Mouse (Mus musculus) frontal cortex, postnatal 25 days (tissue): Measurements from ENCODE around the gene Slc9c1.
"Not testable (repeated sequence)": the region's sequence is repeated elsewhere in the genome, so short reads cannot be mapped to it uniquely, and the experiment has no call there.

Experiments used
- DNase-seq, 2 experiments: peaks; one replicate each; pipeline ENCODE4 v3.0.0; 2022; ENCODE audit warnings: low spot score in 2 of 2

The Slc9c1 gene

DNA sequence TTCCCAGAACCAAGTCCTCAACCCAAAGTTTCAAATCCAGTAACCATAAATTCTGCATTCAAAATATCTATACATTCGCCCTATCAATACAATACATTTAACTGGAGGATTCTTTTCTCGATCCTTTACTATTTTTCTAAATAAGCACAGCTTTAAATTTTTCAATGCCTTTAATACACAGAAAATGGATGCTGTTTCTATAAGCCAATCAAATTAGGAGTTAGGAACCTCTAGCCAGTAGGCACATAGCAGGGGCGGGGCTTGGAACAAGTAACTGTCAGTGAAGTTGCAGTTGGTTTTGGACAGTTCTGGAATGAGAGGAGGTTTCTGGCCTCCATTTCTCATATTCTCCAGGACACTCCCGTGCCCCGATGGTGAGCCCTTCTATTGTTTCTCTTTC lies at the start of gene Slc9c1:
TSS of gene Slc9c1 (plus strand) at position 301 of the 400 bp plus-strand sequence.
- DNase-seq: no peak

DNA sequence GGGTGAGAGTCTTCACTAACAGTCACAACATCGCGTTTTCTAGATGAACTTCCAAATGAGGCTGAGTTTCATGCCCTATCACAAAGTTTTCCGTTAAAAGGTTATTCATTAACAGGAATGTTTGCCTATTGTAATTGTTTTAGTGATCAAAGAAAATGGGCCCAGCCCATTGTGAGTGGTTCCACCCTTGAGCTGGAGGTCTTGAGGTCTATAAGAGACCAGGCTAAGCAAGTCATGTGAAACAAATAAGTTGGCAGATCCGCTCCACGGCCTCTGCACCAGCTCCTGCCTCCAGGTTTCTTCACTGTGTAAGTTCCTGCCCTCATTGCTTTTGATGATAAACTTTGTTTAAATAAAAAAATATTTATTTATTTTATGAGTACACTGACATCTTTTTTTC lies 42.2 kb upstream of the Slc9c1 start, which contains the start of gene Gm609:
TSS of gene Gm609 (minus strand) at position 43 of the 400 bp plus-strand sequence.
- DNase-seq: no peak

DNA sequence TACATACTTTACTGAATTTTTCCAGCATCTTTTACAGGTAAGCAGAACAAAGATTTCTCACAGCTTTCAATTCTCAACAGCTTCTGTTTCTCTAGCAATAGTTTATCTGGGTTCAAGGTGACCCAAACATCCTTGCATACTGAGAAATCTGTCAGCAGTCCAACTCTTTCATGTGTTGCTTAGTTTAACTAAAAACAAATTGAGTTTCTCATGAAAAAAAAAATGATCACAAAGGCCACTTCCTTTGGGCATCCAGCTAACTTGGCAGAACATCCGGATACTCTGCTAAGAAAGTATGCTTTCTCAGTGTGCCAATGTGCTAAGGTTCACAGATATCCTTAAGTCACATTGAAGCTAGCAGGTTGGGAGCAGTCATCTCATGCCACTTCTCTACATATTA lies 39.8 kb upstream of the Slc9c1 start:
- no peak for DNase-seq

DNA sequence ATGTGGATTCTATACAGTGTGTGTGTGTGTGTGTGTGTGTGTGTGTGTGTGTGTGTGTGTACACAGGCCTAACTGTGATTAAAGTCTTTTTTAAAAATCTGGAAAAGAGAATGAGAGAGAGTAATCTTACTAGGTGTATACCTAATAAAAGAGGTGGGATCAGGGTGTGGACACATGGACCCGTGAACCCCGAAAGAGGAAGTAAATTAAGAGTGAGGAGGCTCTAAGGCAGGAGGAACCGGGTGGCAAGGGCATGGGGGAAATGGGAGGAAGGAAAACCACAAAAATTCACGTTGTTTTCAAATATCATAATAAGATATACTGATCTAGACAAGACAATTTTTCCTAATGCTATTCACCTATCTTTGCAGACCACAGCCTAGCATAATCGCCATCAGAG lies 9.6 kb upstream of the Slc9c1 start:
- DNase-seq: no peak

DNA sequence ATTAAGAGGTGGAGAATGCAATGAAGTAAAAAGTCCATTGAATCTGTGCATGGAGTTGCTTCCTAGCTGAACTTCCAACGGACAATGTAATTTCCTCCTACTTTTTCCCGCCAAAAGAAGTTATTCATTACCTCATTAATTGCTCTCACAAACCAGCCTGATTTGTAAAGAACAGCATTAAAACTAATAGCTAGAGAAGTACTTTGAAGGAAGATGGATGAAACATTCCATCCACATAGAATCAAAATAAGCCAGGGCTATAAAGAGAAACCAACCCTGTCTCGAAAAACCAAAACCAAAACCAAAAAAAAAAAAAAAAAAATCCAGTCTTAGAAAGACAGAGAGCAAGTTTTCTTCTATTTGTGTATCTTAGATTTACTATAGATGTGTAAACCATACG lies 3.2 kb upstream of the Slc9c1 start, which contains the start of gene Gm17783:
TSS of gene Gm17783 (minus strand) at position 101 of the 400 bp plus-strand sequence.
- no peak for DNase-seq

DNA sequence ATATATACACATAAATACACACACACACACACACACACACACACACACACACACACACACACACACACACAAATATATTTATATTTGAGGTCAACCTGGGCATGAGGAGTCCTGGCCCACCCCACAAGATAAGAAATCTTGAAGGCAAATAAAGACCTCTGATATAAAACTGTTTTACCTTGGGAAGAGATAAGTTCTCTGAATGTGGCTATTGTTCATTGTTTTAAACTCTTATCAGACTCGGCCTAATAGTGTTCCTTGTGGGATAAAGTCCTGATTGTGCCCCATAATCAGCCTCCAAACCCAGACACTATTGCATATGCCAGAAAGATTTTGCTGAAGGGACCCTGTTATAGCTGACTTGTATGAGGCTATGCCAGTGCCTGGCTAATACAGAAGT lies 3.2 kb downstream of the Slc9c1 start:
- DNase-seq: not testable (repeated sequence)

DNA sequence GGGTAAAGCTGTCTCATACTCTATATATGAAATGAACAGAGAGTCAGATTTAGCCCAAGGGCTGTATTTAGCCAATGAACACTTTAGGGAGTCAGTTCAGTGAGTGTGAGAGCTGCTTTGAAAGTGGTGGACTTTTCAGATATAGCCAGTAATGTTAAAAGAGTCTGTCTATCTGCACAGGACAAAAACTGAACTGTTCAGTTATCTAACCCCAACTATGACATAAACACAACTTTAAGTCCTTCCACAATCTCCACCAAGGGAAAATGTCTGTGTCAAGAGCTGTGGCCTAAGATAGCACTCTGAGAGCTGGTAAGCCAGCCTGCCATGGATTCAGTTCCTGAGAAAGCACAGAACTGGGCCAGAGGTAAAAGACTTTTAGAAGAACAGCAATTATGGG lies 7.0 kb downstream of the Slc9c1 start:
- DNase-seq: no peak

DNA sequence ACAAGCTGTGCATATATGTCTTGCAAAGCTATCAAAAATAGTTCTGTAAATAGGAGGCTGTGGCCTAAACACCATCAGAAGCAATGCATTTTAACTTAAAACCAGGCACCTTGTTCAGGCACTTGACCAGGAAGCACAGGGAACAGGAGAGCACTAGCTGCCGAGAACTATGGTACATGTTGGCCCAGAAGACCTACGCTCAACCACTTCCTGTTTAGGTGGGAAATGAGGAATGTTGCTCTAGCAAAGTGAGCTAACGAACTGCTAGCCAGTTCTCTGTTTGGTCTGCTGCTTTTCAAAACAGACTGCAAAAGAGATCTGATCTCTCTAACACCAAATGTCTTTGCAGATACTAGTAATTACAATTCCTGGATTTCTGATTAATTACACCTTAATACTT lies 9.2 kb downstream of the Slc9c1 start:
- no peak for DNase-seq

DNA sequence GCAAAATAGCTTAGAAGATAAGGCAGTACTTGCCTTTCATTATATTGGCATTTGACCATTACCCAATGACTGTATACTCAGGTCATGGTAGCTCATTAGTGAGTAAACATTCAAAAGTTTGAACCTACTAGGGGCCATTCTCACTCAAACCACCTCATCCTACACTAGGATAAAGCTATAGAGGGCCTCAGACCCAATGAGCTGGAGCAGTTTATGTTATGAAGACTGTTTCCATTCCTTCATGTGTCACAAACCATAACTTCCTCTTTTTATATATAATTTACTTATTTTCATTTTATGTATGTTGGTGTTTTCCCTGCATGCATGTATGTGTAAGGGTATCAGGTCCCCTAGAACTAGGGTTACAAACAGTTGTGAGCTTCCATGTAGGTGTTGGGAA lies 12.9 kb downstream of the Slc9c1 start:
- DNase-seq: no peak

DNA sequence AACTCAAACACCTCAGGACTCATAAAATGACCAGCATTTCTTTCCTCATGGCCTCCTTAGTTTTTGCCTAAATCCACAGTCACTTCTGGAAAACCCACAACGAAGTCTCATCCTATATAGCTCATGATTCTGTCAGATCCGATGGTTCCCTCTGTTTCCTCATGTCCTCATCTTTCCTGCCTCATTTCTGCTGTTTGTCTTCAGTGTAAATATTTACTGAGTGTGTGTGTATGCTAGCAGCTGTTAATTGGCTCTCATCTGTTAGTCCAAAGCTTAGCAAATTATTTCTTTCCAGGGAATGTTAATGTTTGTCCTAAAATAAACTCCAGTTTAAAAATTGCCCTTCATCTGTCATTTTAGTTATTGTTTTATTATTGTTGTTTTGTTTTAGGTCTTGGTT lies 16.5 kb downstream of the Slc9c1 start:
- DNase-seq: no peak

DNA sequence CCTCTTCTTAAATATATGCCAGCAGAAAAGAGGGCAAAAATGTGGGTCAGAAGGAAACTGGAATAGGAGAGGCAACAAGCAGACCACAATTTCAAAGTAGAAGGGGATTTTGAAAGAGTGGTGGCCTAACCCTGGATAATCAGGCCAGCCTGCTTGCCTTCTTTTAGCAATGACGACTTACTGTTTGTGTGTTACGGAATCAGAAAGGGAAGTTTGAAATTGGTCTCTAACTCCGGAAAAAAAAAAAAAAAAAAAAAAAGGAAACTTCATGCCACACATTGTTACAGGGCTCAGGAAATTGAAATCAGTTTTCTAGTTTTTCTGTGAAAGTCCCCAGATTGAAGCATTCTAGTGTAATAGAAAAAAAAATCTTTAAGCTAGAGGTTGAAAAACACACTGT lies 26.6 kb downstream of the Slc9c1 start:
- DNase-seq: no peak

DNA sequence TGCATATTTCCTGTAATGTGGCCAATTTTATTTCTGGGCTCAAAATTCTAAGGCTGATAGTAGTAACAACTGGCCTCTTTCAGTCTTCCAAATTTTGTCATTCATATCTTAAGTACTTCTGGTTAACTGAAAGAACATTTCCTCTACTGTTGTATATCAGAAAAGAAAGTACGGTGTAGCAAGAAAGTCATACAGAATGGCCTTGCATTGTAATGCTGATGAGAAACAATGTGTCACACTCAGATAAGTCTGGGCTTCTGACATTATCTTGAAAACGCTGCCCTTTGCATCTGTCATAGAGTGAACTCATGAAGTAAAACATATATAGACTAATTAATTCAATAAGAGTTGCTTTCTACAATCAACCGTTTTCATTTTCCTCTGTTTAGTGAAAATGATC lies 37.2 kb downstream of the Slc9c1 start:
- DNase-seq: no peak

DNA sequence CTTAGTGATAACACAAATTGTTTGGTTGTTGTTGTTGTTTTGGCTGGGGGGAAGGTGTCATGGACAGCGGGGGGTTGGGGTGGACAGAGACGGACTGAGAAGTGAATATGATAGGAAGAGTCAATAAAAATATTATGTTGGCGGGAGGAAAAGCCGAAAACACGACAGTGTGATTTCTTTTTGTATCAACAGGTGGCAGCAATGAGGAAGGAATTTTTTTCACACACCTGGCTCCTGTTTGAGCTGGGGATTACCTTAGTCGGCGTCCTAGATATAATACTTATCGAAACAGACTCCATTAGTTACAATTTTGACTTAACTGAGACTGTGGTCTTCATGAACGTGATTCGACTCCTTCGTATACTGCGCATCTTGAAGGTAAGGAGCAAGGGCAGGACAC lies 44.8 kb downstream of the Slc9c1 start:
- no peak for DNase-seq

DNA sequence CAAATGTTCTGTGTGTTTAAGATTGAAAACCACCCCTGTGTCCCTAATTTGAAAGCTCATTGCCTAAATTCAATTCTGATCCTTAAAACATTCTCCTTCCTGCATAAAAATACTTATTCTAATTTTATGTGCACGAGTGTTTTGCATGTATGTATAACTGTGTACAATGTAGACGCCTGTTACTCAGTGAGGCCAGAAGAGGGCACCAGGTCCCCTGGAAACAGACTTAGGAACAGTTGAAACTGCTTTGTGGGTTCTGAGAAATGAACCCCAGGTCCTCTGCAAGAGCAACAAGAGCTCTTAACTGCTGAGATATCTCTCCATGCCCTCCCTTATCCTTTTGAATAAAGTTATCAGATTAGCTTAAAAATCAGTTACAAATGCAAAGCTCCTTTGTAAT lies 47.4 kb downstream of the Slc9c1 start:
- no peak for DNase-seq

DNA sequence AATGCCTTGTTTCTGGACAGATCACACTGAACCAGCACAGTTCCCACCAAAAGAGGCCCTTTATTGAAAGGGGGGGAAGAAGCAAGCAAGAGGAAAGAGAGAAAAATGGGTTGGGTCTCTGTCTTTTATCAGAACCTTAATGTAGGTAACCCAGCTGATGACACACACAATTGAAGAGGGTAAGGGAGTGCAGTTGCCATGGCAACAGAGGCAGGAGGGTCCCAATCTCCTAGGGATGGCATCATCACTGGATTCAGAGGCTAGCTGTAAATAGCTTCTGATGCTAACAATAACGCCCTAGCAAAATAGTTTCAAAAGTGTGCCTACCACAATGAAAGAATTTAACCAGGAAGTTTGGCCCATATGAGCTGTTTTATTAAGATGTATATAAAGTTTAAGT lies 58.5 kb downstream of the Slc9c1 start:
- DNase-seq: no peak

DNA sequence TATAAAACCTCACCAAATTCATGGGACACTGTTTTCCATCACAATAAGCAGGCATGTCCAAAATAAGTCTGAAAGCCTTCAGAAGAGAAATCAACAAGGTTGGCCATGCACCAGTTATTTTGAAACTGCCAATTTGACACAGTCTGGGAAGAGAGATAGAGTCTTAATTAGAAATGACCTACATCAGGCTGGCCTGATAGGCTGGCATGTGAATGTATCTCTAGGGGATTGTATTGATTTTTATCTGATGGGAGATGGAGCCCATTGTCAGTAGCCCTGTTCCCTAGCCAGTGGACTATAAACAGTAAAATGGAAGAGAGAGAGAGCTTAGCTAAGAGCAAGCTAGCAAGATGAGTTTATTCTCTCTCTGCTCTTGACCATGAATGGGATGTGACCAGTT lies 60.4 kb downstream of the Slc9c1 start:
- no peak for DNase-seq

DNA sequence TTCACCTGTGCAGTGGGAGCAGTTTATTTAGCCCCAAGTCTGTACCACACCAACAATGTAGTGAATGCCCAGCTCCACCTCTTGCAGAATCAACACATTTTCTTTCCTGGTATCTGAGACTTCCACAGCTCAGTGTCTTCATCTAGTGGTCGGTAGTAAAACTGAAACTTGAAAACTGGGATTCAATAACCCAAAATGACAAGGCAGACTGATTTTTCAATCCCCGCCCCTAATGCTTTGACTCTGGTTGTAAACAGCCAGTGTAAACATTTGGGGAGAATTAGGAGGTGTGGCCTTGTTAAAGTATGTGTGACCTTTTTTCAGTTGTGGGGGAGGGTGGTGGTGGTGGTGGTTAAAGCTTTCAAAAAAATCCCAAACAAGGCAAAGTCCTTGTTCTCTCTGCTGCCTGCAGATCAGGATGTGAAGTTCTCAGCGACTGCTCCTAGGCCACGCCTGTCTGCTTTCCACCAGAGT lies 73.4 kb downstream of the Slc9c1 start:
- DNase-seq: no peak

DNA sequence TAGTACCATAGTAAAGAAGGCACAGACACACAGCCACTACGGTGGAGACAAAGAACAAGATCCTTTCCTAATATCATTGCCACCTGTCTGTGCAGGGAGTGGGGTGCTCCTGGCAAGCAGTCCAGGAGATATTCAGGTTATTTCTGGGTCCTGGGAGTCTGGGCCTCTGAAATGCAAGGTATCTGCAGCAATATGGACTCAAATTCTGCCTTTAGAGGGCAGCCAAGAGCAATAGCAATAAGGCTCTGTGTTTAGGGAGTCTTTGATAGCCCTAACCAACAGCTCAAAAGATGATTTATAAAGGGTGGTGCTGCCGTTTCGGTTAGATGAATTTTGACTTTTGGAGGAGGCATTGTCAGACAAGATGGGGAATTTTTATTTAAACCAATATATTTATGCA lies 74.2 kb downstream of the Slc9c1 start:
- DNase-seq: no peak

DNA sequence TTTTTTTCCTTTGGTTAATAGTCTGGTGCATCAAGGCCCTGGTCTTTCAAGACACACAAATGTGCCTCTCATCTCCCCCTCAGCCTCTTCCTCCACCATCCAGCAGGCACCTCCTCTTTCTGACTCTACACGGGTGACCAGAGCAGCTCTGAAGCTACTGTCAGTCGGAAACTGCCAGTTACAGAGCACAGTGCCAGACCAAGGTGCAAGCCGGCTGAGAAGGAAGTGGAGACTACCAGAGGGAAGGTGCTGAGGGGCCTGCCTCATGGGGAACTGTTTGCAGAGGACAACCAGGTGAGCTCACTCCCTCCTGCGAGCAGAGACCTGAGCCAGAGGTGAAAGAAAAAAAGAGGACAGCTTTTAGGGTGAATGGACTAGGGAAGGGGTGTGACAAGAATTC lies 75.2 kb downstream of the Slc9c1 start, which contains the start of gene Gcsam:
TSS of gene Gcsam (plus strand) at position 114 of the 400 bp plus-strand sequence.
- no peak for DNase-seq

DNA sequence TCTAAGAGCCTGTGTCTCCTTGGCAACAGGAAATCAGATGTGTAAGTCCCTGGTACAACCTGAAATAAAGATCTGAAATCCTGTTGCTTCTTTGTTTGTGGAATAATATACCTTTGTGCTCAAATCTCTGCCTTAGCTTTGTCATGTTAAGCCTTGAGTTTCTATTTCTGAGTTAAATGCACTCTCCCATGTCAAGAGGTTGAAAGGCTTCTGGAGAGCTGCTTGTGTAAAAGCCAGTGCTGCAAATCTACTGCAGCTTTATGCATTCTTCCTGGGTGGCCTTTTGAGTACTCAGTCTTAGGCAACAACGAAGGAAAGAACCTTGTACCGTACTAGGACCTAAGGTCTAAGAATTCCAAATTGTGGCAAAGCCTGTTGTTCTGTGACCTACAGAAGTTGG lies 78.1 kb downstream of the Slc9c1 start:
- no peak for DNase-seq

DNA sequence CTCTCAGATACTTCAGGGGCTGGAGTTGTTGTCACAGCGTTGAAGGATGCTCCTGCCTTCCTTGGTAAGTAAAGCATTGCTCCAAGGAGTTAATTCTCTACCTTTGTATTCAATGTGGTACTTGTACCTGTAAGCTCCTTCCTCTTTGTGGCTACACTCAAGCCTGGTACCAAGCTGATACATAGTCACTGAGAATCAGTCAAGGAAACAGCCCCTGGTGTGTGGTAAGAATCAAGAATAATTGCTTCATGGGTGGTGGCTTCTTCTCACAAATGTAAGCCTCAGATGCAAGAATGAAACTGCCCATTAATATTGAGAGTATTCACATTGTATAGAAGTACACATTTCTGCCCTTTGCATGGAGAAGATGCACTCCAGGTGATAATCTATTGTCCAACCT lies 80.8 kb downstream of the Slc9c1 start:
- DNase-seq: no peak

DNA sequence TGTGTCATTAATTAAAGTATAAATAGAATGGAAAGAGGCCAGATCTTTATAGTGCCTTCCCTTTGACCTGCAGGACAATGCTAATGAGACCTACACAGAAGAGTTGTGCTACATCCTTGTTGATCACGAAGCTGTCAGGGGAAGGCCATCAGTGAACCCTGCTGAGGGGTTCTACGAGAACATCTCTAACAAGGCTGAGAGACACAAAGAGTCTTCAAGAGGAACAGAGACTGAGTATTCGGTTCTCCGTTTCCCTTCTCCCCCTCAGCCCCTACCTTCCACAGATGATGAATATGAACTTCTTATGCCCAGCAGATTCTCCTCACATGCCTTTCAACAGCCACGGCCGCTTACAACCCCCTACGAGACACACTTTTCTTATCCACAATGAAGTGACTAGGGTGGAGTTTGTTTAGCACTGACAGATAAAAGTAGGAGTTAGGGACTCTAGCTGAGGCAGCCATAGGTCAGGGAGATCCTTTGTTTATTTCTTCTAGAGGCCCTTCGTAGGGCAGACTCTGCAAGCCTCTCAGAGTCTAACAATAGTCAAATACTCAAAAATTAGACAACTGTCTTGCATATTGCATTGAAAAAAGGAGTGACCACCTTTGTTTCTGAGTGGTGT lies 84.8 kb downstream of the Slc9c1 start:
- no peak for DNase-seq

DNA sequence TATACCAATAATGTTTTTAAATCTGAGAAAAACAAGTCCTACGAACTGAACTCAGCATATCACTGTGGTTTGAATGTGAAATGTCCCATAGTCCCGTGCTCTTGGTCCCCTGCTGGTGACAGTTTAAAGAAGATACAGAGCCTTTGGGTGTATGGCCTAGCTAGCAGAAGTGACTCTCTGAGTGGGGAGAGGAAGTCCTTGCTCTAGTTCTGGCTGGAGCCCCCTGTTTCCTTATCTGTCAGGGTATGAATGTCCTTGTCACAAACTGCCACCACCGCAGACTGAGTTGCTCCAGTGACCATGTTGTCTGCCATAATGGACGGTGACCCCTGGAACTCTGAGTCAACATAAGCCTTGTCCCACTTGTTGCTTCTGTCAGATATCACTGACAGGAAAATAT lies 88.1 kb downstream of the Slc9c1 start:
- DNase-seq: no peak

DNA sequence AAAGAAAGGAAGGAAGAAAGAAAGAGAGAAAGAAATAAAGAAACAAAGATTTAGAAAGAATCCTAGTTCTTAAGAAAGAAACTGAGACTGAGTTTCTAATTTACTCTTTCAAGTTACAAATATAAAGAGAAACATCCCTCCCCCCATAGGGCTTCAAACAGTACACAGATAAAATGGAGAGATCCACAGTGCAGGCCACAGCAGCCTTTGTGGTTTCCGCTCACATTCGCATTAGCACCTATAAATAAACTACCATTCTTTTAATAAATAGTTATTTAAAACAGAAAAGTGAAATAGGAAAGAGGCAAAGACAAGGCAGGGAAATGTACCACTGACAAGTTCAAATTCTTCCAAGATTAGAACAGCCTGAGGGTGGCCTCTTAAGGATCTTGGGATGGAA lies 89.7 kb downstream of the Slc9c1 start:
- DNase-seq: no peak
